Mouse (Mus musculus) cortical plate, adult 2 months (tissue): ENCODE measurements around the gene Olfml3. TPM values are rescaled to one million over a fixed set of nuclear protein-coding genes. Genes with fewer than 3 reads are reported as not detected.

Source experiments
- H3K27ac ChIP-seq: fragments of 200-500 bp; 2 replicates; pipeline ENCODE4 v1.5.1; 2012; ENCODE audit warnings: low read length, control low read depth, inconsistent platforms; ENCODE audit not compliant: insufficient read depth
- H3K4me1 ChIP-seq: fragments of 200-500 bp; 2 replicates; pipeline ENCODE4 v1.6.1; 2011; ENCODE audit warnings: low read length; ENCODE audit not compliant: control insufficient read depth, insufficient read depth
- H3K4me3 ChIP-seq: fragments of 200-500 bp; 2 replicates; pipeline ENCODE4 v1.5.1; 2011; ENCODE audit warnings: mild to moderate bottlenecking, low read length, control low read depth; ENCODE audit not compliant: insufficient read depth
- CTCF ChIP-seq: fragments of 200-500 bp; IDR thresholded peaks from 2 replicates; pipeline ENCODE4 v1.5.1; 2011; ENCODE audit warnings: mild to moderate bottlenecking, control low read depth, low read length; ENCODE audit not compliant: insufficient read depth; ENCODE audit errors: extremely low read depth
- POLR2A ChIP-seq: fragments of 200-500 bp; IDR thresholded peaks from 2 replicates; pipeline ENCODE4 v1.6.1; 2011; ENCODE audit warnings: mild to moderate bottlenecking, low read length, control low read depth; ENCODE audit not compliant: insufficient read depth; ENCODE audit errors: extremely low read depth
- polyA plus RNA-seq: library from polyadenylated mRNA; depleted of rRNA; stranded (reverse); fragments of >200 nt; gene quantifications from 2 replicates; pipeline ENCODE4 v1.2.3, GENCODE M21; 2012

Olfml3 gene
- polyA plus RNA-seq, 1 experiment, result 14.5 TPM

DNA sequence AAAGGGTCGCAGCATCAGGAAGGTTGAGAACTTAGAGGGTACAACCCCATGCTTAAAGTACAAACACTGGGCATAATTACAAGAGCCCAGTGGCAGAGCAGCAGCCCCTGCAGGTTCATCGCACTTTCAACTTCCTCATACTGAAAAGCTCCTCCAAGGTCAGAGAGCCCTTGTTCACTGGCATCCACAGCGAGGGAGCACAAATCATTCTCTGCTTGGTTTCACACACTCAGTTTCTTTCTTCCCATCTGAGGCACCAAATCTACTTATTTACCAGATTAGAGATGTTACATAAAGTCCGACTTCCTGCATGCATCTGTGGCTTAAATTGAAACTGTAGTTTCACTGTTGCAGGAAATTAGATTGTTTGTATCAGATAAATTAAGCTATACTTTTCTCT, 35.0 kb upstream of the Olfml3 start:
- no peak overlapping the region for H3K4me3 ChIP-seq
- peak overlapping the region; percentile 33; the same call in 1 of the 2 replicates for H3K27ac ChIP-seq
- H3K4me1 ChIP-seq, result peaks cover 4% of the 10 kb centered on the region
- TF ChIP-seq POLR2A, result no peak

GRCm38 (mm10) chr3:103771531-103772130, 33.8 kb upstream of the Olfml3 start:
- H3K4me3 ChIP-seq, result no peak overlapping the region

DNA sequence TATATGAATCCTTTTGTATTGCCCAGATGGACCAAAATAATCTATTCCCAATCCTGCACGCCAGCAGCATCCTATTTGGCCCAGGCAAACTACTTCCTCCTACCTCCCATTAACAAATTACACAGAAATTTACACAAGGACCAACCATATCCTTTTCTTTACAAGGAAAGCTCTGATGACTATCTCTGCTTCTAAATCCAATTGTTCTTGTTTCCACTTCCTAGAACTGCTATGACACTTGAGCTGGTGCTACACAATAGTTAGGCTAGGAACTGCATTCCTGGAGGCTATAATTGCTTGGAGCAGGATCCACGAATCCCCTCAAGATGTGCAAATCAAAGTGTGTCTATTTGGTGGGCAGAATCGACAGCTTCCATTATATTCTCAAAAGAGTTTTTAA, 29.0 kb upstream of the Olfml3 start:
- H3K27ac ChIP-seq, result no peak overlapping the region
- TF ChIP-seq CTCF (no peak), POLR2A (no peak)
- 0 out of 2 replicates have a peak, but pooled peaks cover 2% of the 10 kb centered on the region for H3K4me1 ChIP-seq
- H3K4me3 ChIP-seq, result no peak overlapping the region

More at GRCm38 (mm10) chr3:103771531-103772130, 33.8 kb upstream of the Olfml3 start:
- TF ChIP-seq CTCF (no peak), POLR2A (no peak)
- peaks cover 4% of the 10 kb centered on the region for H3K4me1 ChIP-seq
- H3K27ac ChIP-seq, result 0 out of 2 replicates have a peak overlapping the region, but pooled peaks have one; percentile 21

GRCm38 (mm10) chr3:103759261-103759970, 21.6 kb upstream of the Olfml3 start:
- no peak overlapping the region for H3K27ac ChIP-seq
- H3K4me1 ChIP-seq, result no peaks in the 10 kb centered on the region
- TF ChIP-seq POLR2A, result no peak
- TF ChIP-seq CTCF, result no peak
- H3K4me3 ChIP-seq, result no peak overlapping the region

- Histone ChIP-seq H3K4me1 (no peaks in the 10 kb centered on the region), H3K4me3 (no peak overlapping the region), H3K27ac (no peak overlapping the region)
- TF ChIP-seq POLR2A (no peak), CTCF (no peak)
These were observed 20.7 kb upstream of the Olfml3 start for GRCm38 (mm10) chr3:103758456-103758855.

DNA sequence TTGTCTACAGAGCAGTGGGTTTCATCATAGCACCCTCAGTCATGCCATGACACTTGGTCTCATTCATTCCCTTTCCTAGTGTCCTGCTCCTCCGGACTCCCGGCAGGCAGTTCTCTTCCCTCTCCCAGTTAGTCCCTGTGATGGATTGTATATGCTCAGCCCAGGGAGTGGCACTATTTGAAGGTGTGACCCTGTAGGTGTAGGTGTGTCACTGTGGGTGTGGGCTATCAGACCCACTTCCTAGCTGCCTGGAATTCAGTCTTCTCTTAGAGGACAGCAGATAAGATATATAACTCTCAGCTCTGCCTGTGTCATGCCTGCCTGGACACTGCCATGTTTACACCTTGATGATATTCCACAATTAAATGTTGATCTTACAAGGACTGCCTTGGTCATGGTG, 19.1 kb upstream of the Olfml3 start:
- H3K27ac ChIP-seq, result no peak overlapping the region
- H3K4me1 ChIP-seq, result no peaks in the 10 kb centered on the region
- TF ChIP-seq POLR2A, result no peak
- no peak for TF ChIP-seq CTCF
- no peak overlapping the region for H3K4me3 ChIP-seq

- H3K4me1 ChIP-seq, result no peaks in the 10 kb centered on the region; the same call in 1 of the 2 replicates
- H3K4me3 ChIP-seq, result no peak overlapping the region
- no peak overlapping the region for H3K27ac ChIP-seq
- TF ChIP-seq POLR2A (no peak), CTCF (no peak)
These were observed 17.6 kb upstream of the Olfml3 start for GRCm38 (mm10) chr3:103755351-103755750.

GRCm38 (mm10) chr3:103751558-103751957, 13.8 kb upstream of the Olfml3 start:
- TF ChIP-seq POLR2A, result no peak
- no peak for TF ChIP-seq CTCF
- Histone ChIP-seq H3K4me3 (no peak overlapping the region), H3K27ac (no peak overlapping the region), H3K4me1 (no peaks in the 10 kb centered on the region; the same call in 1 of the 2 replicates)

DNA sequence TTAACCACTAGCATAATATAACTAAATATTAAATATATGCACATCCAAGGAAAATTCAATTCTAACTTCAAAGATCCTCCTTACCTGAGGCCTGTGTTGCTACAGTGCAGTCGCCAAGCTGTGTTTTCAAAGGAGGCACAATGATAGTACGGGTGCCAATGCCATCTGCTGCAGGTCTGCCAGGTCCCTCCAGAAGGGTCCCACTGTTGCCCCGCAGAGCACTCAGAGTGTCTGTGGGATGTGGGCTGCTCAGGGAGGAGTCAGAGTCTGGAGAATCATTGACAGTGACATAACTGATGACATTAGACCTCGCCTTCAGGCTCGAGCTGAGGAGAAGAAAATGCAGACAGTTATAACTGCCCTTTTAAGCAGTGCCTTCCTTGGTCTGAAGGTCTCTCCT, 8.9 kb upstream of the Olfml3 start:
- no peaks in the 10 kb centered on the region; the same call in 1 of the 2 replicates for H3K4me1 ChIP-seq
- H3K4me3 ChIP-seq, result no peak overlapping the region
- TF ChIP-seq POLR2A (no peak), CTCF (no peak)
- no peak overlapping the region for H3K27ac ChIP-seq
